Mouse (Mus musculus): ENCODE measurements around the gene Tceanc2.
A peak's percentile ranks its signal among the peaks of the same experiment; 100 is the strongest.

Tceanc2 gene

GRCm38 (mm10) chr4:107178830-107179490, at the start of gene Tceanc2:
Gene Tceanc2, minus strand, starts transcription at chr4:107179116.
- no peak for DNase-seq (ENCODE audit: low read depth, low spot score)

GRCm38 (mm10) chr4:107226313-107226712, 47.4 kb upstream of the Tceanc2 start:
- no peak for DNase-seq (ENCODE audit: low read depth, low spot score)

- DNase-seq (ENCODE audit: low read depth, low spot score): peak; percentile 39
Observed at GRCm38 (mm10) chr4:107223225-107224204, 44.6 kb upstream of the Tceanc2 start.

- no peak for DNase-seq (ENCODE audit: low read depth, low spot score)
Observed at GRCm38 (mm10) chr4:107221524-107221923, 42.6 kb upstream of the Tceanc2 start.

GRCm38 (mm10) chr4:107217574-107217973, 38.7 kb upstream of the Tceanc2 start:
- DNase-seq (ENCODE audit: low read depth, low spot score): peak; percentile 13

- DNase-seq (ENCODE audit: low read depth, low spot score): no peak
Observed at GRCm38 (mm10) chr4:107213279-107214011, 34.5 kb upstream of the Tceanc2 start.

GRCm38 (mm10) chr4:107211936-107212335, 33.0 kb upstream of the Tceanc2 start:
- DNase-seq (ENCODE audit: low read depth, low spot score): no peak

- DNase-seq (ENCODE audit: low read depth, low spot score): no peak
Observed at GRCm38 (mm10) chr4:107211465-107211864, 32.5 kb upstream of the Tceanc2 start.

GRCm38 (mm10) chr4:107210483-107211097, 31.7 kb upstream of the Tceanc2 start:
- no peak for DNase-seq (ENCODE audit: low read depth, low spot score)

GRCm38 (mm10) chr4:107208880-107209279, 30.0 kb upstream of the Tceanc2 start, which contains the start of gene Ldlrad1:
Gene Ldlrad1, plus strand, starts transcription at chr4:107209180.
- DNase-seq (ENCODE audit: low read depth, low spot score): no peak

- no peak for DNase-seq (ENCODE audit: low read depth, low spot score)
Observed at GRCm38 (mm10) chr4:107207016-107207415, 28.1 kb upstream of the Tceanc2 start.

- no peak for DNase-seq (ENCODE audit: low read depth, low spot score)
Observed at GRCm38 (mm10) chr4:107203001-107203400, 24.1 kb upstream of the Tceanc2 start.

- DNase-seq (ENCODE audit: low read depth, low spot score): no peak
Observed at GRCm38 (mm10) chr4:107201779-107202178, 22.9 kb upstream of the Tceanc2 start.

GRCm38 (mm10) chr4:107198072-107198471, 19.2 kb upstream of the Tceanc2 start:
- no peak for DNase-seq (ENCODE audit: low read depth, low spot score)

- DNase-seq (ENCODE audit: low read depth, low spot score): no peak
Observed at GRCm38 (mm10) chr4:107196454-107196853, 17.5 kb upstream of the Tceanc2 start.

GRCm38 (mm10) chr4:107193841-107194240, 14.9 kb upstream of the Tceanc2 start:
- no peak for DNase-seq (ENCODE audit: low read depth, low spot score)

GRCm38 (mm10) chr4:107185703-107186102, 6.8 kb upstream of the Tceanc2 start:
- DNase-seq (ENCODE audit: low read depth, low spot score): no peak

GRCm38 (mm10) chr4:107183203-107183602, 4.3 kb upstream of the Tceanc2 start:
- DNase-seq (ENCODE audit: low read depth, low spot score): no peak

- no peak for DNase-seq (ENCODE audit: low read depth, low spot score)
Observed at GRCm38 (mm10) chr4:107182796-107183195, 3.9 kb upstream of the Tceanc2 start.

GRCm38 (mm10) chr4:107181866-107182265, 3.0 kb upstream of the Tceanc2 start:
- no peak for DNase-seq (ENCODE audit: low read depth, low spot score)

GRCm38 (mm10) chr4:107180746-107181145, 1.8 kb upstream of the Tceanc2 start:
- no peak for DNase-seq (ENCODE audit: low read depth, low spot score)
